Mouse (Mus musculus) forebrain, embryonic 13.5 days (tissue): Measurements from ENCODE around the gene Nhsl2. TPM values are rescaled to one million over a fixed set of nuclear protein-coding genes. Genes with fewer than 3 reads are reported as not detected.

Experiments
- ATAC-seq: fragments of 200-750 bp; cut with Nextera tagmentation; 2 replicates; pipeline ENCODE4 v1.8.0; 2017
- H3K27ac ChIP-seq: fragments of 300-500 bp; sonication (generic); 2 replicates; pipeline ENCODE4 v1.5.1; 2015; ENCODE audit warnings: inconsistent platforms, mild to moderate bottlenecking, moderate library complexity
- H3K27me3 ChIP-seq: fragments of 300-500 bp; sonication (generic); 2 replicates; pipeline ENCODE4 v1.6.1; 2015; ENCODE audit warnings: mild to moderate bottlenecking, inconsistent platforms
- H3K36me3 ChIP-seq: fragments of 300-500 bp; sonication (generic); 2 replicates; pipeline ENCODE4 v1.6.1; 2015; ENCODE audit warnings: mild to moderate bottlenecking, inconsistent platforms; ENCODE audit not compliant: poor library complexity, severe bottlenecking
- H3K4me1 ChIP-seq: fragments of 300-500 bp; sonication (generic); 2 replicates; pipeline ENCODE4 v1.6.1; 2015; ENCODE audit warnings: inconsistent platforms
- H3K4me2 ChIP-seq: fragments of 300-500 bp; sonication (generic); 2 replicates; pipeline ENCODE4 v1.6.1; 2015; ENCODE audit warnings: inconsistent platforms, mild to moderate bottlenecking, moderate library complexity
- H3K4me3 ChIP-seq: fragments of 300-500 bp; sonication (generic); 2 replicates; pipeline ENCODE4 v1.5.1; 2015; ENCODE audit warnings: mild to moderate bottlenecking, inconsistent platforms
- H3K9ac ChIP-seq: fragments of 300-500 bp; sonication (generic); 2 replicates; pipeline ENCODE4 v1.6.1; 2015; ENCODE audit warnings: mild to moderate bottlenecking, inconsistent platforms
- H3K9me3 ChIP-seq: fragments of 300-500 bp; sonication (generic); replicated peaks from 2 replicates; pipeline ENCODE4 v1.6.1; 2016; ENCODE audit warnings: inconsistent platforms
- WGBS: fragments of 180-500 bp; shearing (Covaris S2); methylation state at CpG from one replicate; pipeline ENCODE4 v1.1.7; 2015; 5-methylcytosine and 5-hydroxymethylcytosine counted together
- polyA plus RNA-seq: library from polyadenylated mRNA; unstranded; fragments of >200 nt; fragmentation: Nextera tagmentation; extraction: Ambion mirVana; gene quantifications from 2 replicates; pipeline ENCODE4 v1.2.1, GENCODE M21; 2015

Gene Nhsl2
- polyA plus RNA-seq, 1 experiment from 2014 or later, result 6.2 TPM

DNA sequence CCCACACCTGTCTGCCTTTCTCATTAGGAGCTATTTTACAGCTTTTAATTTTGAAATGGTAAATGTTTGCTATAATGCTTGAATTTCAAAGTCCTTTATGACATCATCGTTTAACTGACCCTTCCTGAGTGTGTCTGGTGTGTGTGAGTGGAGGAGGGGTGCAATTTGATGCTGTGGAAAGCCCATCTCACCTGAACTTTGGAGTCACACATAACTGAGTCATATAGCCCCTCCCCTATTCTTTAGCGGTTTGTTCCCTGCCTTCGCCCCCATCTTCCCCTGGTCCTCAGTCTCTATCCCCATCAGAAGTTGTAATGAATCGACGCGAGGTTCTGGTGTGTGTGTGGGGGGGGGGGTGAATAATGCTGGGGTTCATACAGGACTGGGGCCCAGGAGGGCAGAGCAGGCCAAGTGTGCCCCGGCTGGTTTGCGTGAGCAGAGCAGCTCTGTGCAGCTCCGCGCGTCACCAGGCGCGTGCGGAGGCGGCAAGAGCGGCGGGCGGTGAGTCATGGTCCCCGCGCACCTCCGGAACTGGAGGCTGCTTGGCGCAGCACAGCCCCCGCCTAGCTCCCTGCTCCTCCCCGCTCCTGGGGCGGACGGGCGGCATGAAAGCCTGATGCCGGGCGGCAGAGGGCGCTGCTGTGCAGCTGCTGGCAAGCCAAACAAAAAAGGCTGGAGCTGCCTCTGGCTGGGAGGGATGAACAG, 104.8 kb downstream of the Nhsl2 start:
- Histone ChIP-seq H3K4me1 (0 out of 2 replicates have a peak, but pooled peaks cover 4% of the 10 kb centered on the region), H3K4me3 (peak overlapping the region; percentile 35), H3K9ac (peak overlapping the region; percentile 57), H3K9me3 (no peaks in the 10 kb centered on the region), H3K4me2 (peak overlapping the region; percentile 57), H3K27me3 (peaks cover 15% of the 10 kb centered on the region; the same call in 1 of the 2 replicates), H3K27ac (no peak overlapping the region; the same call in 1 of the 2 replicates), H3K36me3 (no peaks in the 10 kb centered on the region)
- peak; percentile 98 for ATAC-seq
- WGBS, result 20% methylated on average over 27 of the region's 30 CpGs

GRCm38 (mm10) chrX:101954492-101954851, 105.3 kb downstream of the Nhsl2 start:
- Histone ChIP-seq H3K27ac (no peak overlapping the region), H3K9ac (no peak overlapping the region), H3K9me3 (no peaks in the 10 kb centered on the region), H3K4me3 (no peak overlapping the region; the same call in 1 of the 2 replicates), H3K4me2 (peak overlapping the region; percentile 57), H3K4me1 (0 out of 2 replicates have a peak, but pooled peaks cover 4% of the 10 kb centered on the region), H3K36me3 (no peaks in the 10 kb centered on the region), H3K27me3 (peaks cover 16% of the 10 kb centered on the region; the same call in 1 of the 2 replicates)
- no peak for ATAC-seq
- 38% methylated on average over 6 of the region's 6 CpGs for WGBS

DNA sequence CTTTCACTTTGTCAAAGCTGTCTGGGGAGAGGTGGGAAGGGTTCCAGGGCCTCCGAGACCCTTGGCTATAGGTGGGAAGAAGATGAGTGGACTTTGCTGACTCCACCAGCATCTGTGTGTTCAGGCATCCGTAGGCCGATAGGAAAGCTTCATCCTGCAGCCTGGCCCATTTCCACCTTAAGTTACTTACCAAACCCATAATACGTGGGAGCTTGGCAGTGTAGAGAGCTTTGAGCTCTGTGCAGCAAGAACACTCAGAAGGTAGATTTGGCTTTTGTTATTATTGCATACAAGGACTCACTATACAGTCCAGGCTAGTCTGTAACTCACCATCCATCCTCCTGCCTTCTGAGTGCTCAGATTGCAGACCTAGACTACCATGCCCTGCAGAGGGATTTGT, 112.7 kb downstream of the Nhsl2 start:
- H3K9me3 ChIP-seq, result no peaks in the 10 kb centered on the region
- no peaks in the 10 kb centered on the region for H3K4me1 ChIP-seq
- H3K9ac ChIP-seq, result no peak overlapping the region
- H3K36me3 ChIP-seq, result no peaks in the 10 kb centered on the region
- ATAC-seq, result no peak
- peaks cover 20% of the 10 kb centered on the region; the same call in 1 of the 2 replicates for H3K27me3 ChIP-seq
- H3K4me3 ChIP-seq, result no peak overlapping the region
- no peak overlapping the region for H3K27ac ChIP-seq
- H3K4me2 ChIP-seq, result no peak overlapping the region
- WGBS, result 80% methylated on average over 4 of the region's 4 CpGs

DNA sequence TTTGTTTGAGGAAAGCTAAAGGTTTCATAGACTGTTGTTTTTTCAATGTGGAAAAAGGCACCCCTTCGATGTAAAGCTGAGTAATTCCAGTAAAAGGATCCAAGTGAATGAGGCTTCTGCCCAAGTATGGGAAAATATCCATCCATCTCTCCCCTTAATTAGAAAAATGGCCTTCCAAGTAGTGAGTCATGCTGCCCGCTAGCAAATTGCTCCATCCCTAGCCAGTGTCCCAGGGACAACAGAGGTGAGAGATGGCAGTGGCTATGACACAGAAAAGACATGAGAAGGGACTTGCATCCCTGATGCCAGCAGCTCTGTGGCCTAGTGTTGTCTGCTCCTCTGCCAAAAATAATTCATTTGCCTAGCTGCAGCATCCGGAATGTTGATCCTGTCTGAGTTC, 114.5 kb downstream of the Nhsl2 start:
- Histone ChIP-seq H3K4me3 (no peak overlapping the region), H3K27ac (no peak overlapping the region), H3K36me3 (no peaks in the 10 kb centered on the region), H3K9me3 (no peaks in the 10 kb centered on the region), H3K9ac (no peak overlapping the region), H3K27me3 (peaks cover 17% of the 10 kb centered on the region; the same call in 1 of the 2 replicates), H3K4me2 (no peak overlapping the region), H3K4me1 (no peaks in the 10 kb centered on the region)
- no peak for ATAC-seq
- WGBS, result 84% methylated on average over 3 of the region's 3 CpGs

DNA sequence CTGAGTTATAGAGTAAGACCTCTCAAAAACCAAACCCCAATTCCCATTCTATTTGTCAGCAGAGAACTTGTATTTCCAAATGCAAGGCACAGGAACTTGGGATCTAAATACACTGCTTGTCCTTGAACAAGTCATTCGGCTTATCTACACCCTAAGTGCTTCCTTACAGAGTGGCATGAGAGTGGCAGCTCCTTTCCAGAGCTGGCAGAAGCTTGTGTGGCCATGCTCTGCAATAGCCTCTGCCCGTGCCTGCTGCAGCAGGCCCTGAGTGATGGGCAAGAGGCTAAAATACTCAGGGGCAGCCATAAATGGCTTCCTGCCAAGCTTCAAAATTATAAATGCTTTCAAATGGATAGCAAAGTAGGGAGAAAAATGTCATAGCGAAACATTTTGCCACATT, 123.8 kb downstream of the Nhsl2 start:
- no peaks in the 10 kb centered on the region for H3K9me3 ChIP-seq
- no peaks in the 10 kb centered on the region for H3K4me1 ChIP-seq
- H3K9ac ChIP-seq, result no peak overlapping the region
- no peak overlapping the region for H3K4me3 ChIP-seq
- H3K27ac ChIP-seq, result no peak overlapping the region
- no peaks in the 10 kb centered on the region for H3K36me3 ChIP-seq
- no peak overlapping the region for H3K4me2 ChIP-seq
- ATAC-seq, result no peak
- peaks cover 23% of the 10 kb centered on the region; the same call in 1 of the 2 replicates for H3K27me3 ChIP-seq
- 73% methylated on average over 3 of the region's 3 CpGs for whole genome bisulfite sequencing

DNA sequence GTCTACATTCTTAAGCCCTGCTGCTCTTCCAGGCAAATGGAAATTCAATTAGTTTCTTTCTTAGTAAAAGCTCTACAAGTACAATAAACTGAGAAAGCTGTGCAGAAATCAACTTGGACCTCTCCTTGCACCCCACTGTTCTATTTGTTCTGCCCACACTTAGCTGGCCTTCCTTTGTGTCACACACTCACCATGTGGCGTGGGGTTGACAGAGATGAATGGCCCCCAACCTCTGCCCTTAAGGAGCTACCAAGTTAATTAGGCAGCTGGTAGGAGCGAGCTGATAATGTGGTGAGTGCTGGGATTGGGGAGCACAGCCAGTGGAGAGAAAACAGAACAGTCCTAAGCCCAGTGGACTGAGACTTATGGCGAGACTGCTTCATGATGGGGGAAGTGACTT, 127.7 kb downstream of the Nhsl2 start:
- Histone ChIP-seq H3K9ac (no peak overlapping the region), H3K4me3 (no peak overlapping the region), H3K27ac (no peak overlapping the region), H3K36me3 (no peaks in the 10 kb centered on the region), H3K4me2 (no peak overlapping the region), H3K27me3 (peaks cover 44% of the 10 kb centered on the region; the same call in 1 of the 2 replicates), H3K4me1 (no peaks in the 10 kb centered on the region), H3K9me3 (no peaks in the 10 kb centered on the region)
- 32% methylated on average over 3 of the region's 3 CpGs for WGBS
- ATAC-seq, result no peak

DNA sequence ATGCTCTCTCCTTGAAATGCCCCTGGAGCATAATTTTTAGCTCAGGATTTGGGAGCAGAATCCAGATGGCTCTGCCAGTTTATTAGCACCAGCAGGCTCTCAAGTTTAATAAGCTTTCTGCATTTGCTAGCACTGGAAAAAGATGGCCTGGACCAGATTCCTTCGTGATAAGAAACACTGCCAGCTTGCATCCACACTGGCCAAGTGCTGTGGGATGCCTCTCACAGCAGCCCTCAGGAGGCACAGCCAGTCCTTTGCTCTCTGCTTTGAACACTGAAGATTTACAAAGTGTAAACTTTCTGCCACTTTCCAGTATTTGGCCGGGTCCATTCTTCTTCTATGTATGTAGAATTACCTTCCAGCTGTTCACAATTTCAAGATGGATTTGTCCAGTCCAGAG, 129.7 kb downstream of the Nhsl2 start:
- no peak for ATAC-seq
- H3K4me2 ChIP-seq, result no peak overlapping the region
- H3K27me3 ChIP-seq, result peaks cover 42% of the 10 kb centered on the region; the same call in 1 of the 2 replicates

GRCm38 (mm10) chrX:101979267-101979666, 130.1 kb downstream of the Nhsl2 start:
- 41% methylated on average over 5 of the region's 5 CpGs for WGBS
- H3K4me1 ChIP-seq, result no peaks in the 10 kb centered on the region
- no peak for ATAC-seq
- H3K27me3 ChIP-seq, result peaks cover 39% of the 10 kb centered on the region; the same call in 1 of the 2 replicates
- no peaks in the 10 kb centered on the region for H3K9me3 ChIP-seq
- H3K36me3 ChIP-seq, result no peaks in the 10 kb centered on the region
- H3K4me3 ChIP-seq, result no peak overlapping the region
- no peak overlapping the region for H3K9ac ChIP-seq
- no peak overlapping the region for H3K4me2 ChIP-seq
- no peak overlapping the region for H3K27ac ChIP-seq

More for the DNA sequence above, 129.7 kb downstream of the Nhsl2 start:
- Histone ChIP-seq H3K4me1 (no peaks in the 10 kb centered on the region), H3K9ac (no peak overlapping the region), H3K36me3 (no peaks in the 10 kb centered on the region), H3K27ac (no peak overlapping the region), H3K9me3 (no peaks in the 10 kb centered on the region), H3K4me3 (no peak overlapping the region)
- 40% methylated on average over 2 of the region's 2 CpGs for whole genome bisulfite sequencing

- ATAC-seq, result no peak
- Histone ChIP-seq H3K9me3 (no peaks in the 10 kb centered on the region), H3K4me2 (no peak overlapping the region), H3K27ac (no peak overlapping the region), H3K36me3 (no peaks in the 10 kb centered on the region), H3K4me1 (no peaks in the 10 kb centered on the region), H3K27me3 (peaks cover 43% of the 10 kb centered on the region; the same call in 1 of the 2 replicates), H3K4me3 (no peak overlapping the region), H3K9ac (no peak overlapping the region)
- 93% methylated on average over 2 of the region's 2 CpGs for WGBS
Measured at GRCm38 (mm10) chrX:101980586-101980985, 131.4 kb downstream of the Nhsl2 start.

GRCm38 (mm10) chrX:101981450-101981849, 132.3 kb downstream of the Nhsl2 start:
- Histone ChIP-seq H3K27ac (no peak overlapping the region), H3K36me3 (no peaks in the 10 kb centered on the region), H3K4me3 (no peak overlapping the region), H3K27me3 (peaks cover 43% of the 10 kb centered on the region; the same call in 1 of the 2 replicates), H3K9ac (no peak overlapping the region), H3K4me2 (no peak overlapping the region), H3K9me3 (no peaks in the 10 kb centered on the region), H3K4me1 (no peaks in the 10 kb centered on the region)
- ATAC-seq, result no peak
- 34% methylated on average over 2 of the region's 2 CpGs for WGBS

GRCm38 (mm10) chrX:101983638-101984037, 134.5 kb downstream of the Nhsl2 start:
- H3K9me3 ChIP-seq, result no peaks in the 10 kb centered on the region
- no peak overlapping the region for H3K4me3 ChIP-seq
- H3K9ac ChIP-seq, result no peak overlapping the region
- no peaks in the 10 kb centered on the region for H3K36me3 ChIP-seq
- peaks cover 7% of the 10 kb centered on the region; the same call in 1 of the 2 replicates for H3K4me1 ChIP-seq
- peaks cover 25% of the 10 kb centered on the region; the same call in 1 of the 2 replicates for H3K27me3 ChIP-seq
- WGBS, result 75% methylated on average over 6 of the region's 6 CpGs
- ATAC-seq, result no peak
- H3K4me2 ChIP-seq, result no peak overlapping the region
- no peak overlapping the region for H3K27ac ChIP-seq

- Histone ChIP-seq H3K27ac (no peak overlapping the region), H3K36me3 (no peaks in the 10 kb centered on the region), H3K4me1 (peaks cover 7% of the 10 kb centered on the region; the same call in 1 of the 2 replicates), H3K4me2 (no peak overlapping the region), H3K9ac (no peak overlapping the region), H3K27me3 (peaks cover 14% of the 10 kb centered on the region; the same call in 1 of the 2 replicates), H3K9me3 (no peaks in the 10 kb centered on the region), H3K4me3 (no peak overlapping the region)
- ATAC-seq, result 0 out of 2 replicates have a peak, but pooled peaks have one; percentile 55
- 20% methylated on average over 9 of the region's 9 CpGs for WGBS
Measured at GRCm38 (mm10) chrX:101986657-101987367, 137.6 kb downstream of the Nhsl2 start.
